In the genomic region with DNA sequence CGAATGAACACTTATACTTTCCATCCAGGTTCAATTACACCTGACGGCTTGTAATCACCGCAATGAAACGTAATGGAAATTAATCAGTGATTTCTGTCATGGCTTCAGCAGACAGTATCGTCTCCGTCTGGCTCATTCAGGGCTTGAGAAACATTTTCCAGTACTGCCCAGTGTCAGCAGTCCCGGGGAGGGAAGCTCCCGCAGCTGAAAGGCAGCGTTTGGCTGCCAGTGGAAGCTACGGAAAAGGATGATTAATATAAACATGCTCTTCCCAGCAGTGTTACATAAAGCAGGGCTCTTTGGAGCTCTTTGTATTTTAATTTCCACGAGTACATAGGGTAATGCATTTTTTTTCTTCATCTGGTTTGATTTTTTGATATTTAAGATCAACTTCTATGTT, we compare ENCODE assay signal across 17 mouse cellular contexts.
DNase-seq lines count a peak whose midpoint lies in the region; ATAC-seq and TF ChIP-seq lines count a peak whose summit lies in the region.
"Had no signal": no experiment of that assay in that cellular context is flagged by ENCODE, and none has a peak within 500 bp of the region (broad histone marks: within the 10 kb centered on the region; RNA-seq: fewer than 3 reads in every experiment).

No protein-coding gene starts in this region.

- H3K4me3 ChIP-seq in heart, embryonic 13.5 days: no peak overlapping the region
- no peak overlapping the region for H3K4me3 ChIP-seq in intestine, embryonic 14.5 days (ENCODE audit: low read depth, low read length)
- no peak overlapping the region for H3K4me3 ChIP-seq in intestine, postnatal 0 days (ENCODE audit: low read depth, low read length)
- H3K4me3 ChIP-seq in embryonic facial prominence, embryonic 12.5 days: no peak overlapping the region
- no peak overlapping the region for H3K4me3 ChIP-seq in stomach, embryonic 15.5 days (replicated peaks)
- no peak overlapping the region for H3K4me3 ChIP-seq in midbrain, embryonic 15.5 days
- H3K4me3 ChIP-seq: myocyte had no signal

- H3K27ac ChIP-seq in heart, embryonic 13.5 days (replicated peaks): no peak overlapping the region
- no peak overlapping the region for H3K27ac ChIP-seq in intestine, embryonic 14.5 days (ENCODE audit: low read depth)
- H3K27ac ChIP-seq in intestine, postnatal 0 days (ENCODE audit: low read depth, low read length): no peak overlapping the region
- H3K27ac ChIP-seq in embryonic facial prominence, embryonic 12.5 days: no peak overlapping the region
- H3K27ac ChIP-seq in stomach, embryonic 15.5 days: no peak overlapping the region
- no peak overlapping the region for H3K27ac ChIP-seq in midbrain, embryonic 15.5 days
- H3K27ac ChIP-seq: kidney, embryonic 15.5 days had no signal

- H3K27me3 ChIP-seq in heart, embryonic 13.5 days (replicated peaks): peaks cover 19% of the 10 kb centered on the region
- no peaks in the 10 kb centered on the region for H3K27me3 ChIP-seq in intestine, embryonic 14.5 days (replicated peaks; ENCODE audit: control insufficient read depth, insufficient read depth, low read length)
- no peaks in the 10 kb centered on the region for H3K27me3 ChIP-seq in intestine, postnatal 0 days (replicated peaks; ENCODE audit: control insufficient read depth, insufficient read depth, low read length)
- no peaks in the 10 kb centered on the region for H3K27me3 ChIP-seq in embryonic facial prominence, embryonic 12.5 days
- H3K27me3 ChIP-seq in stomach, embryonic 15.5 days (replicated peaks): no peaks in the 10 kb centered on the region
- H3K27me3 ChIP-seq in midbrain, embryonic 15.5 days (replicated peaks): 0 out of 2 replicates have a peak, but pooled peaks cover 2% of the 10 kb centered on the region

- H3K36me3 ChIP-seq in heart, embryonic 13.5 days: no peaks in the 10 kb centered on the region
- no peaks in the 10 kb centered on the region for H3K36me3 ChIP-seq in intestine, embryonic 14.5 days (ENCODE audit: control insufficient read depth, insufficient read depth, low read length)
- H3K36me3 ChIP-seq in intestine, postnatal 0 days (ENCODE audit: control insufficient read depth, insufficient read depth): no peaks in the 10 kb centered on the region
- no peaks in the 10 kb centered on the region for H3K36me3 ChIP-seq in embryonic facial prominence, embryonic 12.5 days
- H3K36me3 ChIP-seq in stomach, embryonic 15.5 days: no peaks in the 10 kb centered on the region
- H3K36me3 ChIP-seq in midbrain, embryonic 15.5 days (replicated peaks): no peaks in the 10 kb centered on the region
- H3K36me3 ChIP-seq: kidney, embryonic 15.5 days had no signal

- WGBS in heart, embryonic 13.5 days: 31% methylated on average over 11 of the region's 11 CpGs
- WGBS in intestine, embryonic 14.5 days: 23% methylated on average over 11 of the region's 11 CpGs
- WGBS in intestine, postnatal 0 days: 52% methylated on average over 11 of the region's 11 CpGs
- 34% methylated on average over 11 of the region's 11 CpGs for WGBS in embryonic facial prominence, embryonic 12.5 days
- WGBS in stomach, embryonic 15.5 days: 29% methylated on average over 11 of the region's 11 CpGs
- WGBS in midbrain, embryonic 15.5 days: 53% methylated on average over 11 of the region's 11 CpGs

- H3K9me3 ChIP-seq in heart, embryonic 13.5 days: no peaks in the 10 kb centered on the region
- H3K9me3 ChIP-seq in intestine, embryonic 14.5 days (ENCODE audit: control insufficient read depth, low read length): no peaks in the 10 kb centered on the region
- H3K9me3 ChIP-seq in intestine, postnatal 0 days (ENCODE audit: control insufficient read depth): no peaks in the 10 kb centered on the region
- H3K9me3 ChIP-seq in embryonic facial prominence, embryonic 12.5 days: no peaks in the 10 kb centered on the region
- H3K9me3 ChIP-seq in stomach, embryonic 15.5 days: no peaks in the 10 kb centered on the region
- H3K9me3 ChIP-seq in midbrain, embryonic 15.5 days: no peaks in the 10 kb centered on the region
- H3K9me3 ChIP-seq: kidney, embryonic 15.5 days had no signal

- no peak for ATAC-seq in heart, embryonic 13.5 days (ENCODE audit: extremely low read depth, insufficient number of reproducible peaks, low FRiP score, low TSS enrichment)
- ATAC-seq in intestine, embryonic 14.5 days (replicated peaks; ENCODE audit: low FRiP score, low TSS enrichment, low read depth): no peak
- no peak for ATAC-seq in intestine, postnatal 0 days
- ATAC-seq in embryonic facial prominence, embryonic 12.5 days (ENCODE audit: insufficient number of reproducible peaks, insufficient read depth, low FRiP score, low TSS enrichment): no peak
- ATAC-seq in stomach, embryonic 15.5 days (ENCODE audit: insufficient read depth, low FRiP score, low read depth): no peak
- no peak for ATAC-seq in midbrain, embryonic 15.5 days (replicated peaks)

- no peak overlapping the region for H3K9ac ChIP-seq in heart, embryonic 13.5 days
- no peak overlapping the region for H3K9ac ChIP-seq in intestine, embryonic 14.5 days (ENCODE audit: low read length)
- no peak overlapping the region for H3K9ac ChIP-seq in intestine, postnatal 0 days (ENCODE audit: low read depth, low read length)
- H3K9ac ChIP-seq in embryonic facial prominence, embryonic 12.5 days: no peak overlapping the region
- H3K9ac ChIP-seq in stomach, embryonic 15.5 days: no peak overlapping the region
- H3K9ac ChIP-seq in midbrain, embryonic 15.5 days: no peak overlapping the region
- H3K9ac ChIP-seq: kidney, embryonic 15.5 days had no signal

- peak overlapping the region; percentile 56 for H3K4me2 ChIP-seq in heart, embryonic 13.5 days
- H3K4me2 ChIP-seq in intestine, embryonic 14.5 days (ENCODE audit: low read length): peak overlapping the region; percentile 41
- no peak overlapping the region; the same call in 1 of the 2 replicates for H3K4me2 ChIP-seq in intestine, postnatal 0 days (replicated peaks; ENCODE audit: low read depth)
- H3K4me2 ChIP-seq in embryonic facial prominence, embryonic 12.5 days (replicated peaks): peak overlapping the region; percentile 31; the same call in 1 of the 2 replicates
- peak overlapping the region; percentile 29; the same call in 1 of the 2 replicates for H3K4me2 ChIP-seq in stomach, embryonic 15.5 days
- no peak overlapping the region for H3K4me2 ChIP-seq in midbrain, embryonic 15.5 days
- H3K4me2 ChIP-seq: liver, embryonic 11.5 days had no signal

- H3K4me1 ChIP-seq in heart, embryonic 13.5 days: peaks cover 24% of the 10 kb centered on the region
- 0 out of 2 replicates have a peak, but pooled peaks cover 8% of the 10 kb centered on the region for H3K4me1 ChIP-seq in intestine, embryonic 14.5 days (replicated peaks; ENCODE audit: control insufficient read depth, insufficient read depth, low read length)
- no peaks in the 10 kb centered on the region for H3K4me1 ChIP-seq in intestine, postnatal 0 days (replicated peaks; ENCODE audit: control insufficient read depth, insufficient read depth, low read length)
- H3K4me1 ChIP-seq in embryonic facial prominence, embryonic 12.5 days: peaks cover 3% of the 10 kb centered on the region; the same call in 1 of the 2 replicates
- 0 out of 2 replicates have a peak, but pooled peaks cover 10% of the 10 kb centered on the region for H3K4me1 ChIP-seq in stomach, embryonic 15.5 days
- no peaks in the 10 kb centered on the region for H3K4me1 ChIP-seq in midbrain, embryonic 15.5 days

- DNase-seq in heart, postnatal 14 days: no peak
- DNase-seq in intestine, embryonic 14.5 days (ENCODE audit: low spot score): no peak
- no peak for DNase-seq in kidney, postnatal 4 days
- DNase-seq: cerebellum, adult 8-10 months; heart, adult 11 months; lung, adult 2 months; midbrain, embryonic 14.5 days; right cerebral cortex, postnatal 14 days; thymus, postnatal 14 days had no signal

- no peak for TF ChIP-seq CTCF in intestine, postnatal 0 days (IDR thresholded peaks at IDR 0.05; ENCODE audit: low read depth)

- intact Hi-C loops in heart, postnatal 14 days (cut with DNase I): no loop called here

Comparison
In these comparisons a context has a peak if more than half of its experiments do, and no peak if none do; other contexts are left out.
1. H3K4me2 ChIP-seq: peak in heart, embryonic 13.5 days (single experiment), intestine, embryonic 14.5 days (single experiment), embryonic facial prominence, embryonic 12.5 days (single experiment) and stomach, embryonic 15.5 days (single experiment); none in intestine, postnatal 0 days (single experiment) and midbrain, embryonic 15.5 days (single experiment).